Mouse (Mus musculus) liver, postnatal 0 days (tissue): ENCODE results near the gene Hk3. TPM values are rescaled to one million over a fixed set of nuclear protein-coding genes. Genes with fewer than 3 reads are reported as not detected.

Source experiments
- ATAC-seq: fragments of 200-750 bp; cut with Nextera tagmentation; 2 replicates; pipeline ENCODE4 v1.8.0; 2017; ENCODE audit warnings: mild to moderate bottlenecking, moderate library complexity
- DNase-seq: peaks from one replicate; pipeline ENCODE4 v3.0.0-alpha.2; 2016
- H3K27ac ChIP-seq: fragments of 300-500 bp; sonication (generic); 2 replicates; pipeline ENCODE4 v1.5.1; 2014; ENCODE audit warnings: antibody characterized with exemption, moderate library complexity, mild to moderate bottlenecking, low read depth
- H3K27me3 ChIP-seq: fragments of 300-500 bp; sonication (generic); 2 replicates; pipeline ENCODE4 v1.6.1; 2014; ENCODE audit warnings: low read length, control low read depth, mixed read lengths; ENCODE audit not compliant: insufficient read depth
- H3K36me3 ChIP-seq: fragments of 300-500 bp; sonication (generic); replicated peaks from 2 replicates; pipeline ENCODE4 v1.6.1; 2014; ENCODE audit warnings: mild to moderate bottlenecking, control low read depth, low read length, moderate library complexity, mixed read lengths; ENCODE audit not compliant: insufficient read depth
- H3K4me1 ChIP-seq: fragments of 300-500 bp; sonication (generic); 2 replicates; pipeline ENCODE4 v1.6.1; 2014; ENCODE audit warnings: antibody characterized with exemption, mild to moderate bottlenecking, control low read depth; ENCODE audit not compliant: insufficient read depth
- H3K4me2 ChIP-seq: fragments of 300-500 bp; sonication (generic); 2 replicates; pipeline ENCODE4 v1.6.1; 2014; ENCODE audit warnings: low read depth, mild to moderate bottlenecking, low read length, moderate library complexity, mixed read lengths
- H3K4me3 ChIP-seq: fragments of 300-500 bp; sonication (generic); 2 replicates; pipeline ENCODE4 v1.5.1; 2014; ENCODE audit warnings: low read depth, low read length
- H3K9ac ChIP-seq: fragments of 300-500 bp; sonication (generic); replicated peaks from 2 replicates; pipeline ENCODE4 v1.6.1; 2014; ENCODE audit warnings: mild to moderate bottlenecking, moderate library complexity
- H3K9me3 ChIP-seq: fragments of 300-500 bp; sonication (generic); 2 replicates; pipeline ENCODE4 v1.6.1; 2016; ENCODE audit warnings: mild to moderate bottlenecking, control low read depth, low read length, mixed read lengths
- CTCF ChIP-seq: sonication (generic); IDR thresholded peaks from 2 replicates; pipeline ENCODE4 v1.5.1; 2016; ENCODE audit warnings: antibody characterized with exemption, low read depth
- EP300 ChIP-seq: IDR thresholded peaks from 2 replicates; pipeline ENCODE4 v1.6.1; 2016; ENCODE audit warnings: antibody characterized with exemption, low read depth, mild to moderate bottlenecking
- WGBS: fragments of 180-500 bp; shearing (Covaris S2); extraction: QIAGEN DNeasy Blood & Tissue Kit; methylation state at CpG from one replicate; pipeline ENCODE4 v1.1.7; 2014; ENCODE audit not compliant: insufficient replicate concordance; 5-methylcytosine and 5-hydroxymethylcytosine counted together
- polyA plus RNA-seq: library from polyadenylated mRNA; unstranded; fragments of >200 nt; fragmentation: Nextera tagmentation; extraction: Ambion mirVana; gene quantifications from 2 replicates; pipeline ENCODE4 v1.2.1, GENCODE M21; 2015

Hk3 gene
- polyA plus RNA-seq: 5.2 and 6.5 TPM in 2 replicates

DNA sequence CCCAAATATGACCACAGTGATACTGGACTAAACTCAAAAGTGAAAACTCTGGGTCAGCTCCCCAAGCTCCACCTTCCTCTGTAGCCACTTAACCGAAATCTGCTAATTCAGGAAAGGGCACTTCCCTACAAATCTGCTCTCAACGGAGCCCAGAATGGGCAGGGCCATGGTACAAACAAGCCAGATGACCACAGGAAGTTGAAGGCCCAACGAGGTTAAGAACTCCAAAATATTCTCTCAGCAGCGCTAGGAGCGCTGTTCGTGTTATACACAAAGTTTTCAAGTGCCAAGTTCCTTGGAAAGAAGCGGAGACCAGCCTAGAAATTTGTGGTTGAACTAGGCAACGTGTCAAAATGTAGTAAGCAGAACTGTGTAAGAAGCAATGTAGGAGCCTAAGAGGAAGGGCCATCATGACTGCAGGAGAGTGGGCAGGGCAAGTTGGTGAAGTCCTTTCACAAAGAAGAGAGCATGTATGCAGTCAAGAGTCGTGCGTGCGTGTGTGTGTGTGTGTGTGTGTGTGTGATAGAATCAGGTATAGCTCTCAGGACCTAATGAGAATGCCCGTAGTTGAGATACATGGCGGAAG, at the start of gene Hk3:
TSS of gene Hk3 (minus strand) at position 192 of the 586 bp plus-strand sequence.
- peak; percentile 39; the same call in 1 of the 2 replicates for ATAC-seq
- WGBS: 61% methylated on average over 13 of the region's 13 CpGs
- H3K36me3 ChIP-seq: no peaks in the 10 kb centered on the region
- H3K9me3 ChIP-seq: no peaks in the 10 kb centered on the region
- DNase-seq: peak; percentile 14
- peaks cover 14% of the 10 kb centered on the region for H3K4me1 ChIP-seq
- H3K27me3 ChIP-seq: no peaks in the 10 kb centered on the region
- H3K9ac ChIP-seq: no peak within 1 kb of the TSS
- peak within 1 kb of the TSS; percentile 26 for H3K4me2 ChIP-seq
- no peak for TF ChIP-seq CTCF
- TF ChIP-seq EP300: no peak
- peak within 1 kb of the TSS; percentile 60 for H3K27ac ChIP-seq
- peak within 1 kb of the TSS; percentile 3; the same call in 1 of the 2 replicates for H3K4me3 ChIP-seq

DNA sequence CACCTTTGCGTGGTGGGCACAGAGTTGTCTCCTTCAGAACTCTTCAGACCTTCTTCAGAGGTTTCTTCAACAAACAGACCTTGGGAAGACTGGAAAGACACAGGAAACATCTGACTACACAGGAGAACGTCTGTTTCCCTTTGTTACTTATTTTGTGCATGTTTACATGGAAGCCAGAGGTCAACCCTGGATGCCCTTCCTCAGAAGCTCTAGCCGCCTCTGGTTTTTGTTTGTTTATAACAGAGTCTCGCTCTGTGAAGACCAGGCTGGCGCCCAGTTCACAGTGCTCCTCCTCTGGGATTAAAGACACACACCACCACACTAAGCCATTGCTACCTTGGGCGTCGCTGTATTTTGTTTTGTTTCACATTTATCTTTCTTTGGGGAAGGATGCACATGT, 48.5 kb upstream of the Hk3 start:
- TF ChIP-seq EP300 (no peak), CTCF (no peak)

DNA sequence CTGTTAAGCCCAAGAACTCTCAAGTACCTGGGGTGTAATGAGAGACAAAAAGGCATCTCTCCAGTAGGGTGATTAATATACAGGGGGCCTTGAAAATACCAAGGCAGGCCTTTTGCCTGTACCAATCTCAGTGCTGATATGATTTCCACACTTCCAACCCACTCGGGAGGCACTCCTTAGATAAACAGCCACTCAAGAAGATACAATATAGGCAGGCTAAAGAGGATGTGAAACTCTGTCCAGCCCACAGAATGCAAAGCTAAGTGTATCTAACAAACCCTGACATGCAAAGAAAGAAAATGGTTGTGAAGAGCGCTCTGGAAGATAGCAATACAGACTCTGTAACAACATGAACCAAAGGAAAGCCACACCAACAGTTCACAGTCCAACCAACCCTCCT, 42.1 kb upstream of the Hk3 start:
- H3K27me3 ChIP-seq: no peaks in the 10 kb centered on the region
- H3K4me1 ChIP-seq: no peaks in the 10 kb centered on the region
- ATAC-seq (no peak), DNase-seq (no peak)
- TF ChIP-seq EP300 (no peak), CTCF (no peak)
- no peak overlapping the region for H3K9ac ChIP-seq
- H3K9me3 ChIP-seq: no peaks in the 10 kb centered on the region
- H3K27ac ChIP-seq: no peak overlapping the region
- peaks cover 18% of the 10 kb centered on the region; the same call in 1 of the 2 replicates for H3K36me3 ChIP-seq
- H3K4me2 ChIP-seq: no peak overlapping the region
- no peak overlapping the region for H3K4me3 ChIP-seq
- 61% methylated on average over 2 of the region's 2 CpGs for WGBS

More for the DNA sequence above, 48.5 kb upstream of the Hk3 start:
- no peak overlapping the region for H3K4me2 ChIP-seq
- ATAC-seq (no peak), DNase-seq (no peak)
- H3K4me1 ChIP-seq: no peaks in the 10 kb centered on the region
- H3K4me3 ChIP-seq: no peak overlapping the region
- H3K27me3 ChIP-seq: no peaks in the 10 kb centered on the region
- no peak overlapping the region for H3K27ac ChIP-seq
- H3K9ac ChIP-seq: no peak overlapping the region
- 60% methylated on average over 7 of the region's 7 CpGs for WGBS
- H3K9me3 ChIP-seq: no peaks in the 10 kb centered on the region
- peaks cover 11% of the 10 kb centered on the region; the same call in 1 of the 2 replicates for H3K36me3 ChIP-seq

DNA sequence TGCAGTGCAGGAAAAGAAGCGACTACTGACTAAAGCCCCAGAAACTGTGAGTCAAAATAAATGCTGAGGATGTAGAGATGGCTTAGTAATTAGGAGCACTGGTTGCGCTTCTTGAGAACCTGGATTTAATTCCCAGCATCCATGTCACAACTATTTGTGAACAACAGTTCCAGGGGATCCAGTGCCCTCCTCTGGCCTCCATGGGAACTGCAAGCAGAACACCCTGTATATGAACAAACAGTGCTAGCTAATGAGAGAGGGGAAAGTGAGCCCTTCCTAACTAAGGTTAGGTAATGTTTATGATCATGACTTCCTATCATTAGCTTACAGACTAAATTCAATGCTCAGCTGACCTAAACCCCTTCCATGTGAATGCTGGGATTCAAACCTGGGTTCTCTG, 36.9 kb upstream of the Hk3 start:
- WGBS: 88% methylated on average over 2 of the region's 2 CpGs
- Histone ChIP-seq H3K27ac (no peak overlapping the region), H3K4me1 (no peaks in the 10 kb centered on the region), H3K9ac (no peak overlapping the region), H3K27me3 (no peaks in the 10 kb centered on the region), H3K9me3 (no peaks in the 10 kb centered on the region), H3K36me3 (peaks cover 18% of the 10 kb centered on the region), H3K4me3 (no peak overlapping the region), H3K4me2 (no peak overlapping the region)
- DNase-seq (peak; percentile 38), ATAC-seq (no peak)
- TF ChIP-seq CTCF: peak; percentile 73
- no peak for TF ChIP-seq EP300

DNA sequence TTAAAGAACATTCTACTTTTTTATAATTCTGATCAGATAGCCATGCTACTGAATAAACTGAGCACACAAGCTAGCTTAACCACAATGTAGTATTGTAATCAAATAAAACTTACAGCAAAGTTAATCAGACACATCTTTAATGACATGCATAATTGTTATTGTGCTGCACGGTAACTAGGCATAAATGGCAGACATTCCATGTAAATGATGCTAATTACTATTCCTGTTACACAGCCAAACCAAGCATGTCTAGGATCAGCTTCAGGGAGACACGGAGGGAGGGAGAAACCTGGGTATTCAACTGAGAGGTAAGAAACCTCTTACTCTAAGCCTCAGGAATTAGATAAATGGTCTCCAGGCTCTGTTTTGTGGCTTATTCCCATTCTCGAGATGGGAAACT, 26.5 kb upstream of the Hk3 start:
- WGBS: 82% methylated on average over 3 of the region's 3 CpGs
- Histone ChIP-seq H3K36me3 (peaks cover 18% of the 10 kb centered on the region; the same call in 1 of the 2 replicates), H3K4me2 (no peak overlapping the region), H3K9me3 (no peaks in the 10 kb centered on the region), H3K27me3 (no peaks in the 10 kb centered on the region), H3K4me1 (no peaks in the 10 kb centered on the region), H3K9ac (no peak overlapping the region), H3K4me3 (no peak overlapping the region), H3K27ac (no peak overlapping the region)
- no peak for DNase-seq
- ATAC-seq: no peak
- TF ChIP-seq CTCF: no peak
- no peak for TF ChIP-seq EP300

DNA sequence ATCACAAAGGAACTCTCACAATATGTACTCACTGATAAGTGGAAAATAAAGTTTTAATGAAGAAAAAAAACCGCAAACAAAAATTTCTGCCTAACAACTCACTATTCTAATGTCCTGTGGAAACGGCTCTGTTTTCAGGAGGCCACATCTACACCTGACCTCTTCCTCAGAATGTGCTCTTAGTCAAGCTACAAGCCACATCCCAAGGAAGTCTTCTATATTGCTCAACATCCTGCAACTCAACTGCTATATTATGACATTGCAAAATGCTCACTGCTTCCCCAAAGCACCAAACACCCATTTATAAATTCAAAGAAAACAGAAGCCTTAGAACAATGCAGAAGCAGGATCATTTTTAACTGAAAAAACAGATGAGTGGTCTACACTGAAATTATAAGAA, 18.8 kb upstream of the Hk3 start:
- Histone ChIP-seq H3K9ac (no peak overlapping the region), H3K27me3 (no peaks in the 10 kb centered on the region), H3K9me3 (no peaks in the 10 kb centered on the region), H3K4me2 (no peak overlapping the region), H3K4me3 (no peak overlapping the region), H3K27ac (peak overlapping the region; percentile 72), H3K4me1 (no peaks in the 10 kb centered on the region), H3K36me3 (peaks cover 8% of the 10 kb centered on the region)
- DNase-seq (no peak), ATAC-seq (peak; percentile 33; the same call in 1 of the 2 replicates)
- 47% methylated on average over 2 of the region's 2 CpGs for WGBS
- peak; percentile 46; the same call in 1 of the 2 replicates for TF ChIP-seq EP300
- TF ChIP-seq CTCF: no peak
